Mouse (Mus musculus): ENCODE measurements around the gene Nipal1.

Gene Nipal1

DNA sequence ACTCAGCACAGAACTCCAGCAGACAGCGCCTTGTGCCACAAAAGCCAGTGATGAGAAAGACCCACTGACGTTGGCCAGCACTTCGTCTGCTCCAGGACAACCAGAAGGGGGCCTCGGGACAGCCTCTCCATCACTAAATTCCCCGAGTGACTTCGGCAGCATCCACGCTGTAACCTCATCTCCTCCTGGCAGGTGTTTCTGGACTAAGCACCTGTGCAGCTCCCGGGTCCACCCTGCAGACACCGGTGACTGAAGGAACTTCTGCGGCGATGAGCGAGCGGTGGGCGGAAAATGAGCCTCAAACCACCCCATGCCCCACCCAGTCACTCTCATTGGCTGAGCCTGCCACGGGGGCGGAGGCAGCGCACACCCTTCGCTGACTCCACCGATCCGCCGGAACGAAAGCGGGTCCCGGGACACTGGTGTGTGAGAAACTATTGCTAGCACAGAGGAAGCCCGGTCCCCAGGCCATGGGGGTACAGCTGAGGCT is at the start of gene Nipal1:
Nipal1 (plus strand) TSS at position 378 of the 490 bp plus-strand sequence.
- DNase-seq (ENCODE audit: low spot score in 2 of 2) = peak; percentile 52 to 67

DNA sequence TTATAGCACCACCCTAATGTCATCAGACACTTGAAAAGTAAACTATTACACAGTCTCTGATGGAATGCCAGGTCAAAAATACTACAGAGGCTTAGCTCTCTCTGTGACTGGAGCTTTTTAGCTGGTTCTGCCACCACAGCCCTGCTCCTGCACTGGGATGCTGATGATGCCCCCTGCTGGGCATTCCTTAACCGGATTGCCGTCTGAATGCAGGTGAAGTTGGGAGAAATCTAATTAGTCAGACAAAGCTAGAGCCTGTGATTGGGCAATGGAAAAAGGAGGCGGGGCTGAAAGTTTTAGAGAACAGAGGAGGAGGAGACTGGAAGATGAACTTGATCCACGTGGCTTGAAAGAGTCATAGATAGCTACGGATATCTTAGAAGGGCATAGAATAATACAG is 46.6 kb upstream of the Nipal1 start:
- DNase-seq (ENCODE audit: low spot score in 2 of 2) = peak; percentile 18 to 28

- no peak for DNase-seq (ENCODE audit: low spot score in 2 of 2)
Observed at GRCm38 (mm10) chr5:72603138-72603537, 44.5 kb upstream of the Nipal1 start.

DNA sequence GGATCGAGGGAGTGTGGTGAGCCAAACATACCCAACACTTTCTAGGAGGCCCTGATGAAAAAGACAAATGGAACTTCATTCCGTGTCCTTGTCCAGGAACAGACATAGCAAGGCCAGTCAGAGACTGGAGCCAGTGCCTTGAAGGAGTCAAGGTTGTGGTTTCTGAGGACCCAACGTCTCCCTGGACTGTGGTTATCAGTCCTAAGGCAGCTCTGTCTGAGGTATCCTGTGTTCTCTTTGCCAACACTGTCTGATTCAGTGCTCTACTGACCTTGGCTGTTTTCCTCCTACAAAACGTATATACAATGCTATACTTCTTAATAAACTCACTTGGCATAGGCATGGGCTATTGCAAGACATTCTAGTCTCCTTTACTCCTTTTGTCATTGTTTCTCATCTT is 30.2 kb upstream of the Nipal1 start:
- DNase-seq (ENCODE audit: low spot score in 2 of 2) = no peak

DNA sequence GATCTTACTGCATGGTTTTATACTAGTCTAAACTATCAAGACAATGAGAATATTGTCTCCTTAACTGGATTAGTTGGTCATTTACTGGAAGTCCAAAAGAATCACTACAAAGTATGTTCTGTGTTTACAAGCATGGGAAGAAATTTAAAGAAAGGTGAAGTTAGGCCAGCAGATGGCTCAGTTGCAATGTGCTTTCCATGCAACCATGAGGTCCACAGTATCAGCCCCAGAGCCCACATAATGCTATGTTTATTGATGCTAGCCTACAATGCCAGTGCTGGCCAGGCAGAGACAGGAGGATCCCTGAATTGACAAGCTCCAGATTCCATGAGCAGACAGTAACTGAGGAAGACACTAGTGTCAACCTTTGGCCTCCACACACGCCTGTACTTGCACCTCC is 26.6 kb upstream of the Nipal1 start:
- no peak for DNase-seq (ENCODE audit: low spot score in 2 of 2)

- no peak for DNase-seq (ENCODE audit: low spot score in 2 of 2)
Observed at GRCm38 (mm10) chr5:72630026-72630425, 17.6 kb upstream of the Nipal1 start.

GRCm38 (mm10) chr5:72634791-72635271 is 12.8 kb upstream of the Nipal1 start:
- peak; percentile 67 to 74 for DNase-seq (ENCODE audit: low spot score in 2 of 2)

GRCm38 (mm10) chr5:72636122-72636521 is 11.5 kb upstream of the Nipal1 start:
- peak; percentile 59 to 72 for DNase-seq (ENCODE audit: low spot score in 2 of 2)

- DNase-seq (ENCODE audit: low spot score in 2 of 2) = no peak
Observed at GRCm38 (mm10) chr5:72636576-72636975, 11.0 kb upstream of the Nipal1 start.

GRCm38 (mm10) chr5:72640072-72640471 is 7.5 kb upstream of the Nipal1 start:
- DNase-seq (ENCODE audit: low spot score in 2 of 2) = no peak

DNA sequence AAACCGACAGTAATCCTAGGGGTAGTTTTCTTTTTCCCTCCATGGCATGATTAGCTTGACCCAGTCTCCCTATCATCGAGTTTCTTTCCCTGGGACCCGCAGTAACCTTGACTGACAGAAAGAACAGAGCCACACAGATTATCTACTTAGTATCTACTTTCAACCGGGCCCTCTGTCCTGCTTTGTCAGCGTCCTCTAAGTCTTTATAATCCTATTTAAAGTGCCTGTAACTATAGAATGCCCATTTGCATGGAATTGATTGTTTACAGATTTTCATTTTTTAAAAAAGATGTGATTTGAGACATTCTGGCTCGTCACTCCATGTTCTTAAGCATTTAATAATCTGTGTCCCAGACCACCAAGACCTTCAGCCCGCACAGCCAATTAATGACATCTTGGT is 3.9 kb upstream of the Nipal1 start:
- no peak for DNase-seq (ENCODE audit: low spot score in 2 of 2)

- DNase-seq (ENCODE audit: low spot score in 2 of 2) = no peak
Observed at GRCm38 (mm10) chr5:72644175-72644574, 3.4 kb upstream of the Nipal1 start, which contains the start of gene Cnga1. Gene Cnga1, minus strand, starts transcription at chr5:72644275.

DNA sequence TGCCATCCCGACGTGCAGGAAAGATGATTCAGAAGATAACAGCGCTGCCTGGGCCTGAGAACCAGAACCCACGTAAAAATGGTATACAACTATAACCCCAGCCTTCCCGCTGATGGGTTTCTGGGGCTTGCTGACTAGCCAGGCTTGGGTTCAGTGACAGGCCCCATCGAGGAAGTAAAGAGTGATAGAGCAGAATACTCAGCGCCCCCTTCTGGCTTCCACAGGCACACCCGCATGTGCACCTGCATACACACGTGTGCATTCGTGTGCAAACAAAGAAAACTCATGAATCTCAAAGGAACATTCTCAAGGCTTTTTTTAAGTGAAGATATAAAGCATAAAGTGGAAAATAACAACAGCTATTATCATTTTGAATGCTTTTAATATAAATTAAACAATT is 1.5 kb upstream of the Nipal1 start:
- DNase-seq (ENCODE audit: low spot score in 2 of 2) = peak; percentile 44 to 49

- no peak for DNase-seq (ENCODE audit: low spot score in 2 of 2)
Observed at GRCm38 (mm10) chr5:72646996-72647395, 599 bp upstream of the Nipal1 start.

DNA sequence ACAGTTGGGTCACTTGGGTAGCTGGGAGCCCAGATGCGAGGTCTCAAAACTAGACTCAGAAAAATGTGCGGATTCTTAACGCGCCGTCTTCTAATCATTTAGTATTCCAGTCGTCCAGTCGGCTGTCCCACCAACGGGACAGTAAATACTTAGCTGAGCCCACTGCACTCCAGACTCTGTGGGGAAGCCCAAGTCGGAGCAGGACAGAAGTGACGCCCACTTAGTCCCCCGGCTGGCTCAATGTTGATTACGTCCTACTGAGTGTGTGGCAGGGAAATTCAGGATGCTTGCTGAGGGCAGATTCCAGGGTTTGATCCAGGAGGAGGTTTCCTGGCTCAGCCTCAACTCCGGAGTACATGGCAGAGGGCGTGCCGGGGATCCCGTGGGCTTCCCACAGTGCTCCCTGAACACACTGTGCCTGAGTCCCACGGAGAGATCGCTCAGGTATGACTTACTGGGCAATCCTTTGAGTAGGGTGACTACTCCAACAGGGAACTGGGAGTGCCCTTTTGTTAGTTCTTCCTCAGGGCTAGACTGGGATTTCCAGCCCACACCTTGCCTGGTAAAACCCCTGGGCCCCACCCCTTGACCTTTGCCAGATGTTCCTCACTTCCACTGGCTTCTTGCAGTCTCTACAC is 482 bp downstream of the Nipal1 start:
- DNase-seq (ENCODE audit: low spot score in 2 of 2) = no peak

DNA sequence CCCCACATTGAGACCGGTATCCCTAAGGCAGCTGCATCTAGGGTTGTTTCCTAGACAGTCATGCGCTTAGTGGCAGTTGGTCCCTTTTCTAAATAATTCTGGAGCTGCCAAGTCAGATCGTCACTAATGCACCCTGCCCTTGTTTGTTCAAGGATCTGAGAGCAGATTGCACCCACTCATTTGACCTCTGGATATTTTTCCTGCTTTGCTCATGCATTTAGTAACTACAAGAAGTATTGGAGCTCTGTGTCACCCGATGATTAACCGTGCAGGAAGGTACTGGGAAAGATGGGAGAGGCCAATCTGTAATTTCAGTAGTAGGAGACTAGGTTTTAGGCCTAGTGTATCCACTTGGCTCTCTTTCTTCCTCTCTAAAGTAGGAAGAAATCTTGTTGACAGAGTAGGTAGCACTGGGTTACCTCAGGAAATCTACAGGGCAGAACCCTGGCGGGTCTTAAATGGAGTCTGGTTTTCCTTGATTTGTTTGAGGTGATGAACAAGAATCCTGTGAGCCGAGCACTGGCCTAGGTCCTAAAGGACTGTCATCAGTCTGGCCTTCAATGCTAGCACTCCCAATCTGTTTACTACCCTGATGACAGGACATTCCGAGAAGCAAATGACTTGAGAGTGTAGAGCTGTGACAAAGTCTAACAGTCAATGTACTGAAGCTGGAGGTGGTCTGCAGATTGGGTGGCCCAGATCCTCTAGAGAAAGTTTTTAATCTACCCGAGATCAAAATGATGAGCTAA is 1.6 kb downstream of the Nipal1 start:
- DNase-seq (ENCODE audit: low spot score in 2 of 2) = no peak

DNA sequence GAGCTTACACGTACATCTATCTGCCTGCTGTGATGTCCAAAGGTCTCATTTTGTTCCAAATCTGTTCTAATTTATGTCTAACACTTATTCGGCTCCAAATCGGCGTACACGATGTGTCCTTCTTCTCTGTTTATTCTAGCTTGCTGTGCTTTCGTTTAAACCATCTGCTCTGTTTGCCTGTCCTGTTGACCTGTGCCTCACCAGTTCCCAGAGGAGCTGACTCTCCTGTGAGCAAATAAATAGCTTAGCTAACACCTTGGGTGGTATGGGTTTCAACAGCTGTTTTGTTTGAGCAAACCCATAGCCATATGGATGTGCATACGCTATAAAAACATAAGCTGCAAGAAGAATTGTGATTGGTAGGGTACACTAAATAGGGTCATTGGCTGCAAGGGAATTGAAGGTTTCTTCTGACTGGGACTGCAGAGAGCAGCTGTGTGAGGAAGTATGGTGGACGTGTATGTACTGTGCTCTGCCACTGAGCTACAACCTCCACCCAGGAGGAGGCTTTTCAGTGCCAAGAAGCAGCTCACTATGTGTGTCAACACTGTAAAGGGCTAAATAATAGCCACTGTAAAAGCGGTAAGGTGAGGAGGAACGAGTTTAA is 5.6 kb downstream of the Nipal1 start:
- no peak for DNase-seq (ENCODE audit: low spot score in 2 of 2)

DNA sequence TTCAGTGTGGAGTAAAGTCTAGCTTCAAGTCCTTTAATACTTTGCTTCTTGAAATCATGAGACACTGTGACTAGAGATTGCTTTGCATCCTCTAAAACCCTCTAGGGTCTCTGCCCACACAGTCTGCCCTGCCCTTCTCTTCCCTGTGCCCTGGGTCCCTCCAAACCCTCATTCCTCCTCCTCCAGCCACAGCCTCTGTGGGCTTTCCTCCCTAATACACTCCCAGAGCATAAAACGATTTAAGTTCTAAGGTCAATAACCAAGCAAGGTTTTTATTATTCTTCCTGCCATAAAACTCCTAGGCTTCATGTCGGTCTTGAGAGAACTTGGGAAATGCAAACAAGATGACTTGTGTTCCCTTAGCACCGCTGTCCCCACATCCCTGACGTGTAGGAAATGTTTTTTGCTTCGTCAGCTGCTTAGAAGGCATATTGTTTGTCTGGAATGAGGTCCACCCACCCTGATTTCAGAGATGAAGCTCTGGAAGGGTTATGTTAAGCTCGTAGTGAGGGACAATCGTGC is 8.7 kb downstream of the Nipal1 start:
- DNase-seq (ENCODE audit: low spot score in 2 of 2) = no peak

DNA sequence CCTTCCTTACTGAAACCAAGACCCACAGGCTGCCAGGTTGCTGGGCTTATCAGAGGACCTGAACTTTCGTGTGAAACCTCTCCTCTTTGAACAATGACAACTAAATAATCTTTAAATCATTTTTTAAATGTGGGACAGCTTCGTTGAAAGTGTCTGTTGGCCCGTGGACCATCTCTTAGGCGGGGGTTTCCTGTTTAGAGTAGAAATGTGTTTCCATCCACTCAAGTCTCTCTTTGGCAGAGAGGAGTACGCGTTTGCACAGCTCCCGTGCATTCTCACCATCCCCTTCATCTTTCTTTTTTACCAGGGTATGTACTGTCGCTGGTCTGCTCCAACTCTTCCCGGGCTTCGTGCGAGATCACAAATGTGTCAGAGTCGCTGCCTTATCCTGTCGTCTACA is 10.8 kb downstream of the Nipal1 start:
- DNase-seq (ENCODE audit: low spot score in 2 of 2) = no peak

- no peak for DNase-seq (ENCODE audit: low spot score in 2 of 2)
Observed at GRCm38 (mm10) chr5:72661051-72661781, 13.6 kb downstream of the Nipal1 start.

DNA sequence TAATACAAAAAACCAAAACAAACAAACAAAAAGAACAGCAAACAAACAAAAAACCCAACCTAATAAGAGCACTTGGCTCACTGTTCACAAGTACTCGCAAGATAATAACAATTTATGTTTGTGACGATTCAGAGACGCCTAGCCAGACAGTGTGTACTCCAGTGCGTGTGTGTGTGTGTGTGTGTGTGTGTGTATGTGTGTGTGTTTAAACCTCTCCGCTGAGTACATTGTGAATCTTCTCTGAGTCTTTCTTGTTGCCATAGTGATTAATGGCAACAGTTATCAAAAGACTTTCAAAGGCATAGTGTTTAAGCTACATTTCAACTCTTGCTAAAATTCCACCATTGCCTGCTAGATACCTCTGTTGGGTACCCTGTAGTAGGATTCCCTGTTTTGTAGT is 16.5 kb downstream of the Nipal1 start:
- no peak for DNase-seq (ENCODE audit: low spot score in 2 of 2)

- DNase-seq (ENCODE audit: low spot score in 2 of 2) = no peak
Observed at GRCm38 (mm10) chr5:72664854-72665253, 17.3 kb downstream of the Nipal1 start.
